Mouse (Mus musculus): ENCODE results near the gene Npas2.
A peak's percentile ranks its signal among the peaks of the same experiment; 100 is the strongest.

Npas2 gene

DNA sequence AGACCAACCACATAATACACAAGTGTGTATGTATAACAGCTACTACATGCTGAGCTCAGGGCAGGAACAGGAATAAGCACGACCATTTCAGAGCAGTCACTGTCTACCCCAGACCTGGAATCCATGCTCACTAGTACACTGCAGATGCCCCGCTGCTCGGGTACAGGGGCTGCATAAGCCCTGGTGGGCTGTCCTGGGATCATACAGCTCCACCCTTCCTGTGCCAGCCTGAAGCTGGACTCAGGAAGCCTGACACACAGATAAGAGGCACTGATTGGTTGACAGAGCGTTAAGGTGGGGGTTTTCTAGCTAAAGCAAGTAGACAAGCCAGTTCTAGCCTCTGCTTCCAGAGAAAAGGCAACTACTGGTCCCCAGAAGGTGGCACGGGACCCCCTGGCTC lies 185.5 kb downstream of the Npas2 start:
- DNase-seq = no peak

DNA sequence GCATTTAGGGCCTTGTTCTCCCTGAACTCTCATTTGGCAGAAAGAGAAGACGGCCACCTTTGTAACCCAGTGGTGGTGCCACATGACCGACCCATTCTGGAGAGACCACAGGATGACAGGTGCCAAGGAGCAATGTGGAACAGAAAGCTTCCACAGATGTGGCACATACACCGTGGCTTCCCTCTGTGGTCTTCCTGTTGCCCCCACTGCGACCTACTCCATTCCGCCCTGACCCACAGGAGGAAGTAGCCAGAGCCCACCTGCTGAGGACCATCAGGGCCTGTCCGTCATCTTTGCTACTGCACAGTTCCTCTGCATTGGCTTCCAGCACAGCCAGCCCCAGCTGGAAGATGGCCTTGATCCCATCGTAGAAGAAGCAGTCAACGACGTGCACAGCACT lies 187.5 kb downstream of the Npas2 start:
- no peak for DNase-seq

DNA sequence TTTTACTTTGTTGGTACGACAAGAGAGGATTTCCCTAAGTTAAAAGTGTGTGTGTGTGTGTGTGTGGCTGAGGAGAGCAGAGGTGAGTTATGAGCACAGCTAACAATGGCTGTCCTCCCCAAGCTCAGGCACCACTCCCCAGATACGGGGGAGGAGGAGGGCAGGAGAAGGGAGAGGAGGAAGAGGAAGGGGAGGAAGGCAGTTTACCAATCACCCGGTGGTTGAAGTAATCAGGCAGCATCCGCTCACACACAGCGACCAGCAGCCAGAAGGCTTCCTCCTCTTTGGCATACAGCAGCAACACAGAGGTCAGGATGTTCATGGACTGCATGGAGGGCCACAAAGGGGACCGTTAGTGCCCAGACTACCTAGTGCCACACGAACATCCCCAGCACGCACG lies 191.4 kb downstream of the Npas2 start:
- DNase-seq = no peak

DNA sequence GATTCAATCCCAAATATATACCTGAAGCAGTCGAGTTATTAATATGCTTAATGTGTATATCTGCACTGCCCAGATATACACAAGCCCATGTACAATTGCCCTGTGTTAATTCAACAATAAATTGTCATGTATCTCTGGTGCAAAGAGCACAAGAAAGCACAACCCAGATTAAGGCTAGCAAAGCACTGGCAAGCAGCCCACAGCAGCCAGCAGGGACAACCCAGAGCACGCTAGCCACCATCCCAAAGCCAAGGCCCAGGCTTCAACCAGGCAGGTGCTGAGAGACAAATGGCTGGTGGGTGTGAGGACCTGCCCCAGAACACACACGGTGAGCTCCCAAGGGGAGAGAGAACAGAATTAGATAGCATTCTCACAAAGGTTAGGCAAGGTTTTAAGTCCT lies 192.9 kb downstream of the Npas2 start:
- DNase-seq = no peak

DNA sequence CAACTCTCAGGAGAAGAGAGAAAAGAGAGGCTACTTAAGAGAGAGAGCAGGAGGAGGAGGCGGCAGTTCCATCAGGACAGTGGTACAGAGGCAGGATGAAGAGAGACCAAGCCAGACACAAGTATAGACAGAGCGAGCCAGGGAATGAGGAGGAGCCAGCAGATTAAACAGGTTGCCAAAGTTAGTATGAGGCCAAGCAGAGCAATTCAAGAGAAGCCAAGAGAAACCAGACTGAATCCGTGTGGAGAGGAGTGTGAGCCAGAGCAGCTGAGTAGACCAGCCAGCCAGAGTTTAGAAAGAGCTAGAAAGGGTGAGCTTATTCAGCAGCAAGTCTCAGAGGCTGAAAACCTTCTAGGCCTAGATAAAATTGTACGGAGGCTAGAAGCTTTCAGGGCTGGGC lies 194.0 kb downstream of the Npas2 start:
- DNase-seq = no peak

DNA sequence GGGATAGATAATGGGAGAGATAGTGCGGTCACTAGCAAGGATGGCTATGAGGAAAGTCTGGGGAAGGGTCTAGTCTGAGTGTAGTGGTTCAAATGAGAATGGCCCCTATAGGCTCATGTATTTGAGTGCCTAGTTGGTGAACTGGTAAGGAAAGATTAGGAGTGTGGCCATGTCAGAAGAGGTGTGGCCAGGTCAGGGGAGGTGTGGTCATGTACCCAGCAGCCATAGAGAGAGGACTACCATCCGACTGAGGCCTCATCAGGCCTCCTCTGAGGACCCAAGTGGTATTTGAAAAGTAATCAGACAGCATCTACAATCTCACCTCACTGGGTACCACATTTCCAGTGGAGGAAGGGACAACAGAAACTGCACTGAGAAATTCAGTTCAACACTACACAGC lies 194.6 kb downstream of the Npas2 start:
- no peak for DNase-seq

DNA sequence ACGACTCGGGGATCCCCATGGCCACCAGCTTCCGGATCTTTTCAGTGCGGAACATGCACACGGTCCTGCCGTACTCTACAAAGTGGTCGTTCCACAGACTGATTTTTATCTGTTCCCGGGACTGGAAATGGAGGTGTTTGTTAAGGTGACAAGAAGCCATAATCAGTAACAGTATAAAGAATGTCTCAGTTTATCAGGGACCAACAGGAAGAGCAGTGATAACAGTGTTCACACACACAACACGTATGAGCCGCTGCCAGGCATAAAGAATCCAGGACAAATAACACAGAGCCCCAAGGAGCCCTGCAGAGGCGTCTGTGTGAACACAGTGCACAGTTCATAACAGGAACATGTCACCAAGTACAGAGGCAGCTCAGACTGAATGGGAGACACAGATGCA lies 195.8 kb downstream of the Npas2 start:
- DNase-seq = no peak

DNA sequence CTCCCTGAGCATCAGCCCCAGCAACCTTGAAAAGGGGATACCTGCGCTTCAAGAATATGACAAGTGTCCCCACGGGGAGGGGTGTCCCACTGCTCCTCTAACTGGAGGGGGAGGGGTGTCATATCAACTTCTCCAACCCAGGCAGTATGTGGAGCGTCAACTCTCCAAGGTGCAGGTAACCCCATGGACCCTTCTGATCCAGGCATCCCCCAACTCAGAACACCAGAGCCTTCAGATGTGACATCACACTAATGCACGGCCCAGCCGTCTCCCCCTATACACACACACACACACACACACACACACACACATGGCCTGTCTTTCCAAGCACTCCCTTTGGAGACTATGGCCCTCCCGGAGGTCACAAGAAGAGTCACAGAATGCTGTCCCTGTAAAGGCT lies 198.1 kb downstream of the Npas2 start:
- no peak for DNase-seq

DNA sequence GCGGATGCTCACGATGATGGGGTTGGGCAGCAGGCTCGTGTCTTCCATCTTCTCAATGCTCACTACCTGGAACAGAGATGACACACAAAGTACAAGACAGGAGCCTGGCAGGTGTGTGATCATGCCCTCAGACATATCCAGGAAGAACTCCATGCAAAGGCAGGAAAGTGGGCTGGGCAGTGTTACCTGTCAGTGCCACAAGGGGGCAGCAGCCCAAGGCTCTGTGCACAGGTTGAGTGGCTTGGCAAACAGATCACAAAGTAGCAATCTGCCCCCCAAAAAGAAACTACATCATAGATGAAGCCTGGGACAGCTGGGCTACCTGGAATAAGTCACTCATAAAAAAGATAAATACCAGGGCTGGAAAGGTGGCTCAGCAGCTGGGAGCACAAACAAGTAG lies 198.7 kb downstream of the Npas2 start:
- DNase-seq = peak; percentile 87

DNA sequence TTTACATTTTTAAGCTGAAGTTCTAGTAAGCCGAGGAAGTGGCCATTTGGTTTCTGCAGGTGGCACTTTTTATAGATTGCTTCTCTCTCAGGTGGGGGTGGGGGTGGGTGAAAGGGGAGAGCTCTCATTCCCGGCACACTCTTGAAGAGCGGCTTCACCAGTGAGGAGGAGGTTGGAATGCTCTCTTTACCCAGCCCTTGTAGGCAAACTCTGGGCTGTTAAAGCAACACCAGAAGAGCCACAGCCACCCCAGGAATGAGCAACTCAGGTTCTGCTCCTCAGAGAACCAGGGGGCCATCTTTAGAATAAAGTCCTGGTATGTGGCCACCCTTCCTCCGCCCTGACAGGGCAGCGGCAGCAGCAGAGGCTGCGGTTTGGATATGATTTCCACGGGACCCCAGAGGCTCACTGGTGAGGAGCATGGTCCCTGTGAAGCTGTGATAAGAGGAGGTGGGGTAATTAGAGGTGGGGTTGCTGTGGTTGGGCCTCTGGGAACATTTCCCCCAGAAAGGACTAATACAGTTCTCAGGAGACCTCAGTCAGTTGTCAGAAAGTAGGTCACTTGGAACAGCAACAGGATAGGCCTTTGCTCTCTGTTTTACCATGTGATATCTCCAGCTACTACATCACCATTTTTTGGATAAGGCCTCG lies 199.8 kb downstream of the Npas2 start:
- DNase-seq = no peak

DNA sequence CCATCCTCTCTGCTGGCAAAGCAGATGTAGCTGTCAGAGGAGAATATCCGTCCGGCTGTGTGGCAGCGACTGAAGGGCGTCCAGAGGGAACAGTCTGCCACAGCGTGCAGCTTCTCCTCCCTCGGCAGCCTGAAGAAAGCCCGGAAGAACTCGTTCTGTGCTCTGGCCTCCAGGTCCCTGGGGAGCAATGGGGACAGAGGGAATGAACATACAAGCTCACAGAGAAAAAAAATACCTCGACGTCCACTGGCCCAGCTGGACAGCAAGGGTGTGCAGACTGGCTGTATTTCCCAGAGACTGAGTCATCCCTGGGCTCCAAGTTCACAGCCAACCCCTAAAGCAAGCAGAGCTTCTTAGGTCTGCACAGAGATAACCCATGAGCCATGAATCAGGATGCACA lies 200.6 kb downstream of the Npas2 start:
- peak; percentile 36 to 60 for DNase-seq

DNA sequence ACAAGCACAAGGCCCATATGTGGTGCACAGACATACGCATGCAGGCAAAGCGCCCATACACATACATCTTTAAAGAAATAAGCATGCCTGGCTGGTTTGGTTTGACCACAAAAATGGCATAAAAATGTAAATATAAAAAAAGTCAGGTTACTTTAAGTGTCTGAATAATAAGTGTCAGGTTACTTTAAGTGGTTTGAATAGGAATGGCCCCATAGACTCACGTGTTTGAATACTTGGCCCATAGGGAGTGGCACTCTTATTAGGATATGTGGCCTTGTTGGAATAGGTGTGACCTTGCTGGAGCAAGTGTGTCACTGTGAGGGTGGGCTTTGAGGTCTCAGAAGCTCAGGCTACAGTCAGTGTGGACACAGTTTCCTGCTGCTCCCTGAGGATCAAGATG lies 201.1 kb downstream of the Npas2 start:
- DNase-seq = no peak

DNA sequence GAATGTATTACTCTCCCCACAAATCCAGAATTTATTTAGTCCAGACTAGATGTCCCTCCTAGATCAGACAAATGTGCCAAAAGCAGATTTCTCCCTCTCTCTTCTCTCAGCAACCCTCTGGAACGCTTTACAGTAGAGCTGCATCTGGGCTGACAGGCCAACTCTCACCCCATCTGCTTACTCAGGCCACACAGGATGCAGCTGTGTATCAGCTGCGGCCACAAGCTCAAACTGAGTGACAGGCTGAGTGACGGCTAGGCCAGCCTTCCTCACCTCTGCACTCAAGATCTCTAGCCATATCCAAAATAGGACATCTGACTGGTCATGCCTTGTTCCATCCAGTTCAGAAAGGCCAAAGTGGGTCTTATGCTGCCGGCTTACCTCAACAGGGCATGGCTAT lies 202.8 kb downstream of the Npas2 start:
- DNase-seq = peak in 1 of 2 experiments; percentile 29

DNA sequence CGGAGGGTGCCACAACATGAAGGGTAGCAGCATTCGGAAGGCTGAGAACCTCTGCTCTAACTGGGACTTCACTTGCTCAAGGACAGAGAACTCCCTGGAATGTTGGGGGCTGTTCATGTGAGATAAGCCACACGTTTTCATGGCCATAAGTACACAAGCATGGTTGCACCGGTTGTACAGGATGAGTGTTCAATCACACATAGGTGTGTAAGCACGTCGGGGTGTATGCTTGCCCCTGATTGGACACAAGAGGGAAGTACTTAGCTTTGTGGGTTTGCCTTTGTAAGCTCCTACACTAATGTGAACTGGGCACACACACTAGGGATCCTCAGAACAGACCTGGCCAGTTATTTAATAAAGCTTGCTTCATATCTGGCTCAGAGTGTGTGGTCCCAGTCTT lies 204.8 kb downstream of the Npas2 start:
- DNase-seq = no peak

DNA sequence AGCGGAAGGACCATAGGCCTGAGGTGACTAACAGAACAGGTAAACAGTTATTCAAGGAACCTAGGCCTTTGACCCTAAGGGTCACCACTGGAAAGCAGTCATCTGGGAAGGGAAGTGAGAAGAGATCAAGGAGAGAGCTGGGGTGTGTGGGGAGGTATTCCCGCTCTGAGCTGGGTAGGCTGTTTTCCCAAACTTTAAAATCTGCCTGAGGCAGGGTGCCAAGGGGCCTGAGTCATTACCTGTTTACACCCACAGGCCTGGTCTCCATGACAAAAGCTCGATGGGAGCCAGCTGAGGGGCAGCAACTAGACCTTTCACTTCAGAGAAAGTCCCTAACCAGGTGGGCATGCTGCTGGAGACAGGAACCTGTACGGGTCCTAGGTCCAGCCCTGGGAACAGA lies 205.7 kb downstream of the Npas2 start:
- DNase-seq = no peak

DNA sequence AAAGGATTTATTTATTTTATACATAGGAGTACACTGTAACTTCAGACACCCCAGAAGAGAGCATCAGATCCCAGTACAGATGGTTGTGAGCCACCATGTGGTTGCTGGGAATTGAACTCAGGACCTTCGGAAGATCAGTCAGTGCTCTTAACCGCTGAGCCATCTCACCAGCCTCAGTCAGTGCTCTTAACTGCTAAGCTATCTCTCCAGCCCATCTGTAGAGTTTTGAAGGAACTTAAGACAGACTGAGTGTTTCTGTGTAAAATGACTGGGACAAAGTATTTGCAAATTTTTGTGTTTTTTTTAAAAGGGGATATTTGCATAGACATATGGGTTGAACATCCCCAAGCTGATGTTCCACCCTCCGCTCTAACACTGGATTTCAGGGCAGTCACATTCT lies 206.6 kb downstream of the Npas2 start:
- no peak for DNase-seq

DNA sequence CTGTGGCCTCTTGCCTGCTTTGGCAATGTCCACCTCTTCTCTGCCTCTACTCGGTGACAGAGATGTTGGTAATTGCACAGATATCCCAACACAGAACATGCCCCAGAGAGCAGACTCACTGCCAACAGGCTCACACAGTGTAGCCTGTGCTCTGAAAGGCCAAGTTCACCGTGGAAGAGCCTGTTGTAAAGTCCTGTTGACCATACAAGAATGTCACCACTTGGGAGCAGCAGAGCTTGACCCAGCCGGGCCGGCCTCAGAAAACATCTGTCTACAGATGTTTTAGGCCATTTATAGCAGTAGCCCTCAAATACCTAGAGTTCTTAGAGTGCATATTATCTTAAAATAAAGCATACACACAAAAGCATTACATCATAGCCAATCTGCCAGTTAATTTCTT lies 213.6 kb downstream of the Npas2 start:
- peak in 1 of 2 experiments; percentile 30 for DNase-seq

DNA sequence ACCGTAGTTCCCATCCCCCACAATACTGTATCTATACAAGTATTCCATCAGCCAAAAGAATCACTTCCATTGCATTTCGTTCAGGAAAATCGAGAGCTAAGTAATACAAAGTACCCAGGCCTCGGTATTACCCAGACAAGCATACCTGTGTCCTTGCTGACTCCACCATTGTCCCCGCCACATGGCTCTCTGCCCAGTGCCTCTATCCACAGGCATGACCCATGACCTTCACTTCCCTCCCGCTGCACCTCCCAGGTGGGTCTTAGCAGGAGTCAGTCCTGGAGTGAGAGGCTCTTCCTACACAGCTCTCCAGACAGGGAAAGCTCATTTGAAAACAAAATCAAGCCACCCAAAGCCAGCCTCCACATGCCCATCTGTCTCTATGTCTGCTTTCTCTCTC lies 214.6 kb downstream of the Npas2 start:
- DNase-seq = peak in 1 of 2 experiments; percentile 31

DNA sequence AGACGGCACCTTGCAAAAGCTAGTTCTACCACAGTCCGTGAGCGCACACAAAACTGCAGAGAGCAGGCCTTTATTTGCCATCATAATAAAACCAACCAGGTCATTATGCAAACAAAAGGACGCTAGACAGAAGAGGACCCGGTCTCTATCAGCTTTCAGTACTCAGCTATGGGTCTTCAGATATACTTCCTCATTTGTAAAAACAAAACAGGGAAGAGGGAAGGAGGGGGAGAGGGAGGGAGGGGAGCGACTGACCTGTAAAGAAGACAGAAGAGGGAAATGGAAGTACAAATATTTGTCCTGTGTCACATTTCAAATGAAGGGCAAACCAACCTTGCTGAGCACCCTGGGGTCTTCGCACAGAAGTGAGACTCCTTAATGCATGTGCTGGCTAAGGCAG lies 215.1 kb downstream of the Npas2 start:
- DNase-seq = no peak

DNA sequence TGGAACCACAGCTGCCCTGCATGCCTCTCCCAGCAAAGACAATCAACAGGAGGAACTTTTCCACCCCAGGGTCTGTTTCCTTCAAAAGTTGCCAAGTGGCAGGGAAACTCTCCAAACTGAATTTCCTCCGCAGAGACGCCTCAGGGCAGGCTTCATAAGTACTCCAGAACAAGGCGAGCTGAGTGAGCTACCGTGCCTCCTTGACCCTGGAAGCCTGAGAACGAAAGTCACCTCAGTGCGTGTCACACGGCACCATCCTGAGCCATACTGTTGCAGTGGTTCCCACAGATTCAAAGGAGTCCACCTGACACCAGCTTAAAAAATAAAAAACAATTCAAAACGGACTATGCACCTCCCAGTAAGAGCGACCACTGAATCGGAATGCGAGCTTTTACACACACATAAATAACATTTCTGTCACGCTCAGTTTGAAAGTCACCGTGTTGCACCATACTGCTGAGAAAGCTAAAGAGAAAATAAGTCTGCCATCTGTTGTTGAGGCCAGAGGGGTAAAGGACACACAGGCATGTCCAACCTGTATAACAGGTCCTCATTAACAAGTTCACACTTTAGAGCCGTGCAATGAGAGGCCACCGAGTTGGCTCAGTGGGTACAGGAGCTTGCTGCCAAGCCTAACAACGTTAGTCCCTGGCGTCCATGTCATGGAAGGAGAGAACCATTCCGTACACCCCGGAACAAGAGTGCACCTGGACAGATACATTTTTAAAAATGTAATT lies 216.7 kb downstream of the Npas2 start:
- DNase-seq = peak; percentile 35 to 56
